Mouse (Mus musculus): ENCODE results near the gene Tmem178.

Gene Tmem178

GRCm38 (mm10) chr17:80946091-80946885, 1.9 kb downstream of the Tmem178 start:
- DNase-seq = no peak

GRCm38 (mm10) chr17:80947075-80947960, 2.9 kb downstream of the Tmem178 start:
- no peak for DNase-seq

DNA sequence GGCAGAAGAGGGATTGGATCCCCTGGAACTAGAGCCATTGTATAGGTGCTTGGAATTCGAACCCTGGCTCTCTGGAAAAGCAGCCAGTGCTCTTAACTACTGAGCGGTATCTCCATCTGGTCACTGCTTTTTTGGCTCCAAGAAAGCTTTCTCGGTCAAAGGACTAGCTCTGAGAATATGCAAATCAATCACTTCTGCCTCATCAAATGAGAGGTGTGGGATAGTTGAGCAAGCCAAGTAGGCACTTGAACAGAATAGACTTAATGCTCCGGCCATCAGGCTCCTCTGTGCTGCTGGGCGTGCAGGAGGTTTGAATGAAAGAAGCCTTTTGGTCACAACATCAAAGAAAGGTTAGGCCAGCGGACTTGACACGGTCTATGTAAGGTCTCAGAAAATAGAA, 5.0 kb downstream of the Tmem178 start:
- DNase-seq = no peak

DNA sequence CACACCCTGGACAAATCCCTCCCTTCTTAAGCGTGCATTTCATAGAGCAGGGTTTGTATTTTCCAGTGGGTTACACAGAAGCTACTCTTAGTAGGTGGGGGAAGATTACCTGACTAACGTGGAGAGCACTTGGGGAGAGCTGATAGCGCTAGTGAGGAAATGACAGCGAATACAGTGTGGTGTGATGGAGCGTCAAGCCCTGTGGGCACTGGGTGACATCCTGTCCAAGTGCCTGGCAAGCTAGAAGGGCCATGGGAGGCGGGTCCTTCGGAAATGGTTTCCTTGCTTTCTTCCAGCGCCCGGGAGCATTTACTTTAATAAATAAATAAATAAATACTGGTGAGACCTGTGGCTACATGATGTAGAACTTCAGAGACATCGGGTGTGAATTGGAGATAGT, 5.5 kb downstream of the Tmem178 start:
- DNase-seq = no peak

- DNase-seq = no peak
Observed at GRCm38 (mm10) chr17:80952305-80952704, 7.9 kb downstream of the Tmem178 start.

- DNase-seq = no peak
Observed at GRCm38 (mm10) chr17:80955415-80955814, 11.0 kb downstream of the Tmem178 start.

DNA sequence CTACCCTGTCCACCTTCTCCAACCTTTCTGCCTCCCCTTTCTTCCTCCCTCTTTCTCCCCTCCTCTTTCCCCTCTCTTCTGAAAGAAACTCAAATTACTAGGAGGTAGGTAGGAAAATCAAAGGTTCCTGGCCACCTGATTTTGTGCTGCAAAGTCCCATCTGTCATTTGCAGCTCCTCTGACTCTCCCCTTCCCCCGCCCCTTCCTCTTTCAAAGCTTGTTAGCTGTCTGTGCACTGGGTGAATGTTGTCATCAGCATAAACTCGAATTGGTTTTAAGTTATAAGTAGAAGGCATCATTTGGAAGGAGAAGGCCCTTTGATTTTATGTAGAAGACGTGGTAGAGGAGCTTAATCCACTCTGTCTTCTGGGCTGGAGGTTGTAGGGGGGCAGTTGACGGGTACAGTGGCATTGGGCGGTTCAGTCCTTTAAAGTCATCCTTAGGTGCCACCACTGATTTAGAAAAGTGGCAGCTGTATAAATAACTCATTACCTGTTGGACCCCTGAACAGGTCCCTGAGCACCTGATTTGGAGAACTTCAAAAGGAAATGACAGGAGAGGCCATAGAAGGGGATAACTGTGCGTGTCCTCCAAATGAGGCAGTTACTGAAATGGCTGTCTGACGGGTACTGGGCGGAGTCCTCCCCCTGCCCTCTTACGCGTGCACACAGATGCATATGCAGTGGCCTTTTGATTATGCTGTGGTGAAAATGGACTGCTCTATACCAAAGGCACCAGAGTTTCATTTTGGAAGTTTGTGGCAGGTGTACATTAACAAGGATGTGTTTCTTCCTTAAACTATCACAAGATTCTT, 11.8 kb downstream of the Tmem178 start:
- DNase-seq = no peak

DNA sequence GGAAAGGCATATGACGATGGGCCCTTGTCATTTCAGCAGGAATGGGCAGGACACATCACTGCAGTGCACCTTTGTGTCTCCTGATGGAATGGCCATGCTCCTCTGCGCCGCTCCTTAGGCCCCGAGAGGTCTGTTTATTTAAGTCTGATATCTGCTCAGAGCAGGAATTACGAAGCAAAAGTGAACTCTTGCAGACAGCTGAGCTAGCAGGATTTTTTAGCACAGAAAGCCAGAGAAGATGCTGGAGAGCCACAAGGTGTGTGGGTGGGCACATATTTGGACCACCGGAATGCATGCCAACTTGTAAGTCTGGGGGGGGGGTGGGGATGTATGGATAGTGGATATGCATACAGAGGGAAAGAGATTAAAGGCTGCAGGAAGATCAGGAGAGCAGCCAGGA, 13.9 kb downstream of the Tmem178 start:
- no peak for DNase-seq

DNA sequence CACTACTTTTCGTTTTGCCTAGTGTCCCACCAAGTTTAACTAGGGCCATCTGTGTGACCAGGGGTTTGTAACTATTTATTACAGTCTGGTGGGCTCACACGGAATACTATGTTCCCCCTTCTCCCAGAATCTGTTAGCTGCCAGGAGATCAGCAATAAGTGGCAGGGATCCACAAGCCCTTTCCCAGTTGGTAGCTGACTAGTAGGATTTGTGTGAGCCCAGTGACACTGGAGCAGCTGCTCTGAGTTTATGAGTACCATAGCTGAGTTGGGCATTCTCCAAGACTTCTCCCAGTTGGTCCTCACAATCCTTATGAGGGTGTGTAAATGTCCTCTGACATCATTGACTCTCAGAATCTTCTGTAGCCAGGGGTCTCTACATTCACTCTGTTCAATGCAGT, 15.4 kb downstream of the Tmem178 start:
- DNase-seq = no peak

DNA sequence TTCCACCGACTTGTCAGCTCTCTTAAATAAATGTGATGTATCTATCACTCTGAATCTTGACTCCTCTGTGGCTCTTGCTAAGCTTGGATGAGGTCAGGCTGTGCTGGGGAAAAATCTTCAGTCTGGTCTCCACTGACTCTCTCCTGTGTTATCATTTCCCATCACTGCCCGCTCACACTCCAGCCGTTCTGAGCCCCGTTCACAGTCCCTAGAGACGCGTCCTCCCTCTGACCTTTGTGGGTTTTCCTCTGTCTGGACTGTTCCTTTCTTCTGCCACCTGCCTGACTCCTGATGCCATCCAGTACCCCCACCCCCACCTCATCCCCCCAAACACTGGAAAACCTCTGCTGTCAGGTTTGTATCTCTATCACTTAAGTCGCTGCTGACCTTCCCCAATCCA, 23.0 kb downstream of the Tmem178 start:
- no peak for DNase-seq

- peak; percentile 43 to 72 for DNase-seq
Observed at GRCm38 (mm10) chr17:80969643-80970619, 25.5 kb downstream of the Tmem178 start.

GRCm38 (mm10) chr17:80970716-80971115, 26.3 kb downstream of the Tmem178 start:
- no peak for DNase-seq

DNA sequence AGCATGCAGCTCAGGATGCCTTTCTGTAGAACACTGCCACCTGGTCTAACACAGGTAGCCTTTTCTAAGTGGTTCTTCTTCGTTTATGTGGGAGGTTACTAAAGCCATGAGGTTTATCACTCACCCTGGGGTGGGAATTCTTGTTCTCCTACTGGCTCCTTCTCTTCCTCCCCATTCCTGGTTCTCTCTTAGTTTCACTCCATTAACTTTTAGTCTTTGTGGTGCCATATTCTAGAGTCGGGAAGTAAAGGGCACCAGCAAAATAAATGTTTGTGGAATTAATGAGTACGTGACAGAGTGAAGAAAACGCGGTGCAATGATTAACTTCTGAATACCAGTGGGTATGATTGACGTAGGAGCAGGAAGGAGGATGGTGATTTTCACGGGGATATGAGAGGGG, 28.5 kb downstream of the Tmem178 start:
- no peak for DNase-seq

- DNase-seq = no peak
Observed at GRCm38 (mm10) chr17:80977245-80977644, 32.8 kb downstream of the Tmem178 start.

DNA sequence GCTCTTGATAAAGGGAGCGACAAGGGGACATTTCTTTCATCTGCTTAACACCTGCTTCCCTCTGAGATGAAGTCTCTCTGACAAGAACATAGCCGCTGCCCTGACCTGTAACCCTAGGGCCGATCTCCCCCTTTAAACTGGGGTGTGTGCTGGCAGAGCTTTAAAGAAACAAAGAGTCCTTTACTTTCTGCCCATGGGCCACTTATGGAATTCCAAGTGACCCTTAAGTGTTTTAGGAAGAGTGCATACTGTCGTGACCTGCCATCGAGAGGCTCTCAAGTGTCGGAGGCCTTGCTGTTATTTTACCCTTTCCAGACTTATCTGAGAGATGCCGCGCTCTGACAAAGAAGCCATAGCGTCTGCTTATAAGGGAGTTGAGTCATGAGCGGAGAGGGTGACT, 35.7 kb downstream of the Tmem178 start:
- DNase-seq = no peak

DNA sequence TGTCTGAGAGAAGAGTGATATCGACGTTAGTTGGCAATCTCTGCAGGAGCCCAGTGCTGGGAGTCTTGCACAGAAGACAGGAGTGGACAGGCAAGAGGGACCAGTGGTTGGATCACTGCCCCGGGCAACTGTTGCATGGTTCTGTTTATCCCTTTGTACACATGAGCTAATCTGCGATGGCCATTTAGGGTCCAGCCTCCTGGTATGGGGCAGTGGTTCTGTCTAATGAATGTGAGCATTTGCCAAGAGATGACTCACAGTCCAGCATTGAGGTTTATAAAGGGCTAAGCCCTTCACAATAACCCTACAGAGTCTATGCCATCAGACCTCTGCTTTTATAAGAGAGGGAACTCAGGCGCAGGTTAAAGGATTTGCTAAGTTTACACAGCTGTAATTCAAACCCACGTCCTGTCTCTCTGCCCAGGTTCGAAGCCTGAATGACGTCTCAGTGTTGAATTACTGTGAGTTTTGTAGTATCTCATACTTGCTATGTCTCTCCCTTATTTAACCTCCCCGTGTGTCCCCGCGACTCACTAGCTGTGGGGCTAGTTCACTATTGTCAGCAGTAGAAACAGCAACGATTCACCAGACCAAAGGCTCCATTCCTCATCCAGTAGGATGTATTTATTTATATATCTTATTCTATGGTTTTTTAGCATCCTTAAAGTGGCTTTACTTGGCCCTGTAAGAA, 37.4 kb downstream of the Tmem178 start:
- no peak for DNase-seq

GRCm38 (mm10) chr17:80982412-80982787, 38.0 kb downstream of the Tmem178 start:
- DNase-seq = peak; percentile 71 to 83

DNA sequence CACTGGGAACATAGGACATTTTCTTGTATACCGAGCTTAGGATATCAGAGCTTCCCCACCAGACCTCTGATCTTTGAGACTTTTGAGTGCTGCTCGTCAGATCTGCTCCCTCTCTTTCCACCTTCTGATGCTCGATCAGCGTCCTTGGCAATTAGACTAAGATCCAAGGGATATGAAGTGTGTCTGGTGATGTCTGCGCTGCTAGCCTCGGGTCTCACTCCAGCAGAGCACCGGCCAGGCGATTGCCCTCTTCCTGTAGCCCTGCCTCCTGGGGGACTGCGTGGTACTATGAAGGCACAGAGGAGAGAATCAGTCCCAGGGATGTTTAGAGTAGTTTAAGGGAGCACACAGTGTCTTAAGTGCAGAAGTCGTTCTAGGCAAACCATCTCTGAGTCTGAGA, 38.5 kb downstream of the Tmem178 start:
- no peak for DNase-seq

- no peak for DNase-seq
Observed at GRCm38 (mm10) chr17:80991535-80992127, 47.2 kb downstream of the Tmem178 start.

GRCm38 (mm10) chr17:80997226-80997625, 52.8 kb downstream of the Tmem178 start:
- no peak for DNase-seq

- DNase-seq = no peak
Observed at GRCm38 (mm10) chr17:80998958-80999357, 54.5 kb downstream of the Tmem178 start.

Data from kidney, postnatal 25 days (tissue).